Mouse (Mus musculus) thymus, adult 2 months (tissue): ENCODE results near the gene Ube2d3.
"Not testable (repeated sequence)": the region's sequence is repeated elsewhere in the genome, so short reads cannot be mapped to it uniquely, and the experiment has no call there.

Source experiments
- CTCF ChIP-seq: fragments of 200-500 bp; IDR thresholded peaks from 2 replicates; pipeline ENCODE4 v1.5.1; 2012; ENCODE audit warnings: mild to moderate bottlenecking, control low read depth, low read length, moderate library complexity, borderline replicate concordance; ENCODE audit not compliant: control insufficient read depth, poor library complexity, insufficient read depth; ENCODE audit errors: extremely low read depth
- POLR2A ChIP-seq: fragments of 200-500 bp; IDR thresholded peaks from 2 replicates; pipeline ENCODE4 v1.6.1; 2012; ENCODE audit warnings: mild to moderate bottlenecking, low read length, control low read depth, moderate library complexity; ENCODE audit not compliant: control insufficient read depth, poor library complexity, insufficient read depth; ENCODE audit errors: extremely low read depth

DNA sequence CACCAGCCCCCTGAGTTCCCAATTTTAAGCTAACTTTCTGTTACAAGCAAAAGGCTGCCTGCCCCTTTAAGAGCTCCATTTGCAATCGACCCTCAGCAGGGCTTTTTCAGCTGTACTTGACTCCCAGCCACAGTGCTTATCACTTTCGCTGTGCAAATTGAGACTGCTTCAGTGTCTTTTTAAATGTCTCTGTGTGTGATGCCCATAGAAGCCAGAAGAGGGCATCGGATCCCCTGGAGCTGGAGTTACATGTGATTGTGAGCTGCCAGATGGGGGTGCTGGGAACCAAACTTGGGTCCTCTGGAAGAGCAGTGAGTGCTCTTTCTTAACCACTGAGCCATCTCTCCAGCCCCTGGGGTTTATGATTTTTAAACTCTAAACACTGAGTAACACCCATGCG lies 60.0 kb downstream of the Ube2d3 start:
- not testable (repeated sequence) for TF ChIP-seq CTCF, POLR2A
